Mouse (Mus musculus) adipocyte (in vitro differentiated cells): Measurements from ENCODE around the gene Trmt61a.
A peak's percentile ranks its signal among the peaks of the same experiment; 100 is the strongest.
"Not testable (repeated sequence)": the region's sequence is repeated elsewhere in the genome, so short reads cannot be mapped to it uniquely, and the experiment has no call there.

Experiments used
- DNase-seq: peaks from one replicate; pipeline ENCODE4 v3.0.0-alpha.2; 2016; ENCODE audit warnings: low spot score

The Trmt61a gene

DNA sequence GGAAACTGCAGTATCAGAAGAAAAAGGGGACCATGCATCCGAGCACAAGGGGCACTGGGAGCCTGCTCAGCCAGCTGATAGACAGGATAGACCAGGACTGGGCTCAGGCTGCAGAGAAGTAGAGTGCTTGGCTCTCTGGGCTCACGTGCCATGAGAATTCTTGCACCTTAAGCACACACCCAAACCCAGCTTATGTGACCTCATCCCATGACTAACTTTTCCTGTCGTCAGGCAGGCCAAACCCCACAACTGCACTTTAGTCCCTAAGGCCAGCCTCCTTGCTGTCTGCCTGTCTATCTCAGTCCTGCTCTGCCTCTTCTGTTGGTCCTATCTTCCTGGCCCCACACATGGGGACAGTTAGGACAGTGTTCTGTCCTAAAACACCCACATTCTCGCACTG lies 19.8 kb downstream of the Trmt61a start:
- DNase-seq: no peak

DNA sequence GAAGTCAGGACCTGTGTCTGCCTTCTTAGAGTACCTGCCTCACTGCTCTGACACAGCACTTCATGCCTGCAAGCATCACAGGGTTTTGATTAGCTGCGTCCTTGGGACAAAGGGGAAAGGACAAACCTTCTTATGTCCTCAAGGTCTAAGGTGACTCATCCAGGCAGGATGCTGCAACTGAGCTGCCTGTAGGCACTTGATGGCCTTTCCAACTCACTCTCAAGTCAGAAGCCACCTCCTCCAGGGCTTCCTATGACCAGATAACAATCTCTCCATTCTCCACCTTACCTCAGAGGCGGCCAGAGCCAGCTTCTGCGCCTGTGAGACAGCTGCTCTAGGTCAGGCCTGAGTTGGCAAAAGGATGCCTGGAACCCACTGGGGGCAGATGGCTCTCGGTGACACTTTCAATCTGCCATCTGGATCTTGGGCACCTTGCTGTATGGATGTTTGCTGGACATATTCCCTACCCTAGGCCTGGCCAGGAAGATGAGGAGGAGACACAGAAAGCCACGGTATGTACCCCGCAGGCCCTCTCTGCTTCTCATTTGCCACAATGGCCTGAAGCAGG lies 20.5 kb downstream of the Trmt61a start:
- no peak for DNase-seq

DNA sequence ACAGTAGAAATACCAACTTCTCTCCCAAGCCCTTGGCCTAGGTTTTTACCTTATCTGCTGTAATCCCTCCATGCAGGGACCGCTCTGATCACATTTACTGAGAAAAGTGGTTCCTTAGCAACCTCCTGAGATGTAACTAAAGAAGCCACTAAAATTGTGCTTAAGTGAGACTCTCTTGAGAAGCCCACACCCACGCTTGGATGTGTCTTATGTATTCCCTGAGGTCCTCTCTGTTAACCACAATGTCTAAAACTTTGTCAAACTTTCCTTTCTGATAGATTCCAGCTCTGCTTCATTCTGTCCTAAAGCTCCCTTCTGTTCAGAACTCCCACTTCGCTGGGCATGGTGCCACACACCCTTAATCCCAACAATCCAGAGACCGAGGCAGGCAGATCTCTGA lies 21.6 kb downstream of the Trmt61a start:
- DNase-seq: no peak

DNA sequence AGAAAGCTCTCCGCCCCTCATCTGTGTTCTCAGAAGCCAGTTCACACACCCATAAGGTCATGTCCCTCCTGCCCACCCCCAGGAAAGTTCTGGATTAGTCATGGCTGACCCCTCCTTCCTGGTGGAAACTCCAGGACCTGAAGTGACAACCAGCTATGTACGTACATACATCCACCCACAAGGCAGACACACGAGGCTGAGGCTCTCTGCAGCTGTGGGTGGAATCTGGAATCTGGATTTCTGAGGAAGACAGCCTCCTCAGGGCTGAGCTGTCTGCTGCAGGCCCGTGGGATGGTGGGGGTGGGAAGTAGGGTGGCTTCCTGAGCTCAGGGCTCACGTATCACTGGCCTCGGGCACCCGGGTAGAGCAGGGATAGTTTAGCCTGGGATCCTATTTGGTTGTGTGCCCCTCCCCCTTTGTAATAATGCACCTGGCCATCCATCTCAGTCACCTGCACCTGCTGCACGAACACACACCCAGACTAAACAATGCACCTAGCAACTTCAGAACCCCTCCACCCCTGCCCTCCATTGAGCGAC lies 23.1 kb downstream of the Trmt61a start:
- no peak for DNase-seq

DNA sequence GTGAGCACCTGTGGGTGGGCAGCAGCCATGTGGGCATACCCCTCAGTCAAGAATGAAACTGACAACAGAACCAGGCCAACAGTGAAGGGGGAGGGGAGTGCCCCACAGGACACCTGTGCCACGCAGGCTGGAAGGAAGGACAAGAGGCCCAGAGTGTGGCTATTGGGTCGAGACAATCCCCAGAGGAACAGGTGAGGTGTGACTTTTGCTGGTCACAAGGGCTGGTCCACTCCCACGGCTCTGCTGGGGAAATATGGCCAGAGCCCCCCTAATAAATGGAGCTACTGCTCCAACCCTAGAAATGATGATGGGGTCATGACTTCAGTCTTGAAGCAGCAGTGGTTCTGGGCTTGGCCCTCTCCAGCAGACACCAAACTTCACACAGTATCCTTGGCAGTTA lies 25.4 kb downstream of the Trmt61a start:
- no peak for DNase-seq

DNA sequence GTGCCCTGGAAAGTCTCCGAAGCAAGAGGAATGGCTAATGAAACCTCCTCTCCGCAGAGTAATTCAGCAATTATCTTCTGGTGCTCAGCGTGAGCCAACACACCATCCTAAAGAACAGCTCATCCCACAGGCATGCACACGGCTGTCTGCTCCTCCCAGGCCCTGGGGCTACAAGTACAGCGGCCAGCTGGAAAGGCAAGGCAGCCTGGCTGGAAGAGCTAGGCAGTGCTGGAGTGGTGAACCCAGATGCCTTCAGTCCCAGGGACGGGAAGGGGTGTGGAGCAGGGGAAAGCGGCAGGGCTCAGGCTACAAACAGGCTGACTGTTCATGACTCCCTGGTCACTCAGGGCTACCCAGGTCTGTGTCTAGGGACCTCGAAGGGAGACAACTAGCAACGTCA lies 26.7 kb downstream of the Trmt61a start:
- DNase-seq: peak; percentile 71

DNA sequence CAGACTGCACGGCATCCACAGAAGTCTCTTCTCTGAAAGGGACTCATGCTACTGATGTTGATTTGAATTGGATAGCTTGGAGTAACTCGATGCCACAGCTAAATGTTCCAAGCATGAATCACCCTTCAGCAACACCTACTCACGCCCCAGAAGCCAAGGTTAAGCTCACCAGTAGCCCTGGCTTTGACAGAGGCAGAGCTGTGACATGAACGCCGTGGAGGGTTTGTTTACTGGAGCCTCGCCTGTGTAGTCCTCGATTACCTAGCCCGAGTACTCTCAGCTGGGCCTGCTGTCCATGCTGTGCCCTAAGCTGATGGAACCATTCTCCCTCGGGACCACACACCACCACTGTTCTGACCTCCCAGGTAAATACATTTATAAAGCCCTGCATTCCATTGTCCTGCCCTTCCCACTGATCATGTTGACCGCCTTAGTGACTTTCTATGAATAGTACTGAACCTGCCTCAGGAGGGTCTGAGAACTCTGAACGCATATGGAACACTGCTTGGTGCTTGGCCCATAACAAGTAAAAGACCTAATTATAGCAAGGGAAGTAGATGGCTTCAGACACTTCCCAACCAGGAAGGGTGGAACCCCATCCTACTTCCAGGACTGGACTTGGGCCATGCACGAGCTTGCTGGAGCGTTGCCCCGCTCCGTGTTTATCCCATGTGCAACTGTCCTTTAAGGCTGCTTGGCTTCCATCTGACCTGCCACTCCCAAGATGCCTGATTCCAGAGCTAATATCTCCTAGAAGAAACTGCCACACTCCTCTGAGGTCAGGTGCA lies 27.5 kb downstream of the Trmt61a start:
- no peak for DNase-seq

DNA sequence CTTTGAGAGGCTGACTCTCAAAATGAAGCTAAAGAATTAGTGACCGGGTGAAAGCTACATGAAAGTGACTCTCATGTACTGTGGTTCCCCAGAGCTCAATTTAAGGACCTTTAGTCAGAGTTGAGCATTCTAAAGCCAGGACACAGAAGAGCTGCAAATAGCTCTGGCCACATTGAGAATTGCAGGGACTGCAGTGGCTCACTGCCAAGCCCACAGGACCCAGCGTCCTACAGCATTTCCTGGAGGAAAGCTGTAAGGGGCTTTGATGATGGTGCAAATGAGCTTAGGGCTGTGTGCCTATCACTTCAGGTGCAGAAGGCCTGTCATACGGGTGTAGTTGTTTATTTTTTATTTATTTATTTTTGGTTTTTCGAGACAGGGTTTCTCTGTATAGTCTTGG lies 30.3 kb downstream of the Trmt61a start:
- DNase-seq: peak; percentile 16

DNA sequence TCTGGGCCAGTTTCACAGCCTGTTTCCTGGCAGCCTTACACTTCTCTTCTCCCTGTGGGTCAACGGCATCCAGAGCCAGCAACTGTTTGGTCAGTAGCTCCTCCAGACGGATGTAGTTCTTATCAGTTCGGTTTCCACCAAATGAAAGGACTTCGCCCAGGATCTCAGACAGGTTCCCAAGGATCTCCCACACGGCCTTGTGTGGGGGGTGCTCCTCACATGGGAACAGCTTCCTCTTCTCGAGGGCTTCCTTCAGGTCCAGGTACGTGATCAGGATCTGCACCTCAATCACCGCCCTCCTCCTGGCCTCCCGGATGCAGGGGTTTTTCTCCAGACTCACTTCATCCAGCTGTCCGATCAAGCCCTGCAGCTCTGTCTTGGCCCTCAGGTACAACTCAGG lies 32.2 kb downstream of the Trmt61a start:
- no peak for DNase-seq

DNA sequence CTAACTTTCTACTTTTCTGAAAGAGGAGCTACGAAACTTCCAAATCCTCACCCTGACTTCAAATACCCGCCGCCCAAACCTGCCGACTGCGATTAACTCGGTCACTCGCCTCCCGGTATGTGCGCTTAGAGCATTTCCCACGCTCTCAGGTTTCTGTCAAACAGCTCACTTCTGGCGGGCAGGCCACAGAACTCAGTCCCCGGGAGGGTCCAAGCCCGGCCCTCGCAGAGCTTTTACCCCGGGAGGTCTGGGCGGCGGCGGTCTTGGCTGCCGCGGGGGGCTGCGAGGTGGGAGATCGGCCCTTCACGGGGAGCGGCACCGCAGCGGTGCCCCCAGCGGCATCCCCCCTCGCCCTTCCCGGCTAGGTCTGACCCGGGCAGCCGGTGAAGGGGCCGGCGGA lies 34.6 kb downstream of the Trmt61a start:
- DNase-seq: peak; percentile 18

DNA sequence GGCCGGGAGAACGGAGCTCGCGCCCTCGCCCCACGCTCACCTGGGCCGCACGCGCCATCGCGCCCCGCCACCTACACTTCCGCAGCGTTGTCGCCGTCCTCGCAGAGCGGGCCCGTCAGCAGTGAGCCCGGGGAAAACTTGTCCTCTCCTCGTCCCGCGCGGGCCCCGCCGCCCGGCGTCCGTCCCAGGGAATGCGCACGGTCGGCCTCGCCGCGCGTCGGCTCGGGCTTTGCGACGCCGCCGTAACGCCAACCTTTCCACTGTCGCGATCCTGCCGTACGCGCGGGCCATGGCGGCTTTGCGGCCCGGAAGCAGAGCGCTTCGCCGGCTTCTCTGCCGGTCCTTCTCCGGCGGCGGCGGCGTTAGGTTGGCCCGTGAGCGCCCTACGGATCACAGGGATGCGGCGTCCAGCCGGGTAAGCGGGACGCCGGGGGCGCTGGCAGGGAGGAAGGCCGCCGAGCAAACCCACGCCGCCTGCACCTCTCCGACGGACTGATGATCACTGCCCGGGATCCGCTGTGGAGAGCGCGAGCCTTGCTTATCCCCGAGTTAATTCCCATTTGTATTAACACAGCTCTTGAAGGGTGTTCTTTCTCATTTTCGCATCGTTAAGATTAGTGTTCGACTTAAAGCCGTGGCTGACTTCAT lies 35.2 kb downstream of the Trmt61a start, which contains the start of the genes Bag5 and Apopt1:
Gene Bag5, minus strand, starts transcription at position 254 of the 648 bp plus-strand sequence.
Gene Apopt1, plus strand, starts transcription at position 258 of the 648 bp plus-strand sequence.
- DNase-seq: peak; percentile 84

DNA sequence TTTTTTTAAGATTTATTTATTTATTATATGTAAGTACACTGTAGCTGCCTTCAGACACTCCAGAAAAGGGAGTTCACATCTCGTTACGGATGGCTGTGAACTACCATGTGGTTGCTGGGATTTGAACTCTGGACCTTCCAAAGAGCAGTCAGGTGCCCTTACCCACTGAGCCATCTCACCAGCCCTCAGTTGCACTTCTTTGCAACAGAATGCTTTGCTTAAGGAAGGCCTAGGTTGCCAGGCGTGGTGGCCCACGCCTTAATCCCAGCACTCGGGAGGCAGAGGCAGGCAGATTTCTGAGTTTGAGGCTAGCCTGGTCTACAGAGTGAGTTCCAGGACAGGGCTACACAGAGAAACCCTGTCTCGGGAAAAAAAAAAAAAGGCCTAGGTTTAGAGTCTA lies 36.0 kb downstream of the Trmt61a start:
- not testable (repeated sequence) for DNase-seq

DNA sequence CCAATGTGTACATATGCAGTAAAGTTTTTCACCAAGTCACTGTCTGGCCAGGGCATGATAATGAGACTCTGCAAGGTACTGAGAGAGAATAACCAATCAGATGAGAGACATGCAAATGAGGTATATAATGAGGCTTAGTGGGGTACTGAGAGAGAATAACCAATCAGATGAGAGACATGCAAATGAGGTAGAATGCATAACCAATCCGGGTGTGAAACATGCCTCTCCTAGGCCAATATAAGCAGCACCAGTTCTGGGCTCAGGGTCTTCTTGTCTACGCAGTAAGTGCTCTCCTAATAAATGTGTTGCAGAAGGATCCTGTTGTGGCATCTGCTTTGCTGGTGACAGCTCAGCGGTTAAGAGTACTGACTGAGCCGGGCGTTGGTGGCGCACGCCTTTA lies 38.6 kb downstream of the Trmt61a start:
- no peak for DNase-seq

DNA sequence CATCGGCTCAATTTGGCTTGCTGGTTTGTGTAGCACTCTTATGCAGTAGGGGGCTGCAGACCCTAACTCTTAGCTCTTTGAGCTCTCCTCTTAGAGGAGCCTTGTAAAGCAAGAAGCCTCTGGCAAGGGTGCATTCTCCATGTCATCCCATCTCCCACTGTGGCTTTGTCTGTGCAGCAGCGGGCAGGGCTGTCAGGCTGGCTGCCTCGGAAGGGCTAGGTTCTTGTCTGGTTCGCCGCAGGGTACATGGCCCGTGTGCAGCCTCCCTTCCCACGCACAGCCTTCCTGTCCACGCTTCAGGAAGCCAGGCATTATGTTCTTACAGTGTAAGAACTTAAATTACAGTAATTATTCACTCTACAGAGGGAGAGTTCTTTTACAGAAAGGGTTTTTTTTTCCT lies 40.8 kb downstream of the Trmt61a start:
- DNase-seq: no peak

DNA sequence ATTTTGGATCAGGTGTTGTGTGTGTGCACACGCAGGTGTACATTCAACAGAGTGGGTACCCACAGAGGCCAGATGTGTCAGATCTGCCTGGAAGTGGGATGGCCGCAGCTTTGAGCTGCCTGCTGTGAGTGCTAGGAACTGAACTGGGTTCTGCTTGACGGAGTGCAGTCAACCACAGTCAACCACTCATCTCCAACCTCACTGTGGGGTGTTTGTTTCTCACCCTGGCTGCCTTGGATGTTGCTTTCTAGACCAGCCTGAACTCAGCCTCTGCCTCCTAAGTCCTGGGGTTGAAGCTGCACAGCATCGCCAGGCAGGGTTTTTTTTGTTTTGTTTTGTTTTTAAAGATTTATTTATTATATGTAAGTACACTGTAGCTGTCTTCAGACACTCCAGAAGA lies 42.3 kb downstream of the Trmt61a start:
- no peak for DNase-seq

DNA sequence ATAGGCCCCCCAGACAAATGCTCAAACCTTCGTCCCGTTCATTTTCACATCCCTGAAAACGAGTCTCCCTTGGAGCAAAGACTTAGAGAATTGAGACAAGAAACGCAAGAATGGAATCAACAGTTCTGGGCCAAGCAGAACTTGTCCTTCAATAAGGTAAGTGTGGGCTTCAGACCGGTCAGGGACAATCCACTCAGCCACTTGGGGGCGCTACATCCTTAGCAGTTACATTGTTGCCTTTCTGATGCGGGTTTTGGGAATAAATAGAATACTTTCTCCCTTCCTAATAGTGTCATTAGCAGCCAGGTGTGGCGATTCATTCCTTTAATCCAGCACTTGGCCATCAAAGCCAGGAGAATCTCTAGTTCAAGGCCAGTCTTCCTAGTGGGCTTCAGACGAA lies 44.7 kb downstream of the Trmt61a start:
- peak; percentile 34 for DNase-seq

DNA sequence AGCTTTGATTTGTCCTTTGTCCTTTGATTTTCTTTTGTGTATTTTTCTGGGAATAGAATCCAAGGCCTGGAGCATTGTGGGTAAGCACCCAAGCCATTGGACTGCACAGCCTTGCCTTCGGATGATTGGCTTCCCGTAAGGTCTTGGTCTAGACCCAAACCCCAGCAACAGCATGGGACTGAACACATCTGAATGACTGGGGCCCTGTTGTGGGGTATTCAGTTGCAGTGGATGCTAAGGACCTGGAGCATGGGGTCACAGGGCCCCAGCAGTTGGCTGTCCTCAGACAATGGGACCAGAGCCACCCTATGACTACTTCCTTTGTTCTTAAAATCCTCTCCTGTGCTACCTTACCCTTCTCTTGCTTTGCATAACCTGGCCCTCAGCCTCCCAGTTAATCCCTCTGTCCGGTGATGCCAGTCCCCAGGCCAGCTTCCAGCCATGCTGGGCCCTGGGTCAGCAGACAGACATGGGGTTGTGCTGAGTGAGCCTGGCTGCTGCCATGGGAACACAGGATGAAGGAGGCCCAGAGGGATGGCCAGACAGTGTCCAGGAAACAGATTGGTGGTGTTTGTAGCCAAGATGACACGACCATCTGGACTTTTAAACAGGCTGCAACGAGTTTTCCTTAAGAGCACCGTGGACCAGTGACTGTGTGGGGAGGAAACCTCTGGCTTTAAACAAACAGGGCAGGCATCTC lies 46.9 kb downstream of the Trmt61a start:
- no peak for DNase-seq

DNA sequence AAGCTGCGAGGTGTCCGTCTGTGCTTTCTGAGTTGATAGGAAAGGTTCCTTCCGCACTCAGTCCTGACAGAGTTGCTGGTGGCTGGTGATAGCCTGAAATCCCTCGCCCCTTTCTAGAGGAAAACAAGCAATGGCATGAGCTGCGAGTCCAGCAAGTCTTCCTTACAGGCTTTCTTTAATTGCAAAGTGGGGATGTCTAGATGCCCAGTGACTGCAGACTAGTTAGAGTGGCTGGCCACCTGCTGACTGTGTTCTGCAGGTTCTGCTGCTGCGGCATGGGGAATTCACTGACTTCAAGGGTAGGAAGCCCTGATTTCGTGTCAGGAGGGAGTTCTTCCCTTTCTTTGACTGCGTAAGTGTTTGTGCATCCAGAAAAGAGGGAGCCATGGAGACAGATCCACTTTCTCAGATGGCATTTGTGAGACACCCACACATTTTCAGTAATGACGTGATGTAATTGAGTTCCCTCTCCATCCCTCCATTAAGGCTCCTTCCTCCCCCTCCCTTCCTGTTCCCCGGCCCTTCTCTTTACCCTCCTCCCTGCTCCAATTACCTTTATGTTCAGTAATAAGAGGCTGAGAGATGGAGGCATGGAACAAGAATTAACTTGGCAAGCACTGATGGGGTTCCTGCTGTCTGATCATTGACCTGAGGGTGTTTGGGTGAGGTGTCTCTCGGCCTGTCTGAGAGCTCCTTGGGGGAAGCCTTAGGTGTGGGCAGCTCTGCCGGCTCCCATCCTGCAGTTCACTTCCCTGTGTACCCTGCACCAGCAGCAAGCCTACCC lies 47.6 kb downstream of the Trmt61a start:
- no peak for DNase-seq

DNA sequence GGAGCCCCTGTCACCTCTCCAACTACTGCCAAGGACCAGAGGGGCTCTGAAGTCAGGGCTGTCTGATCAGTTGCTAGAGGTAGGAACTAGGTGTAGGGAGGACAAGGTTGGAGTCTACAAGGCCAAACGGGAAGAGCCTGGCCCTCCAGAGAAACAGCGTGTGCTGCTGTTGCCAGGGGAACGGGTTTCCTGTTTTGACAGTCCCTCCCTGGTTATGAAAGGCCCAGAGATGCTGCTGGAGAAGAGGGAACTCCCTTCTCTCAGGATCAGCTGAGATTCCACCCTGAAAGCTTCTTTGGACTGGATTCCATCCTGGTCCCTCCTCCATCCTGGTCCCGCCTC lies 48.2 kb downstream of the Trmt61a start:
- DNase-seq: no peak

DNA sequence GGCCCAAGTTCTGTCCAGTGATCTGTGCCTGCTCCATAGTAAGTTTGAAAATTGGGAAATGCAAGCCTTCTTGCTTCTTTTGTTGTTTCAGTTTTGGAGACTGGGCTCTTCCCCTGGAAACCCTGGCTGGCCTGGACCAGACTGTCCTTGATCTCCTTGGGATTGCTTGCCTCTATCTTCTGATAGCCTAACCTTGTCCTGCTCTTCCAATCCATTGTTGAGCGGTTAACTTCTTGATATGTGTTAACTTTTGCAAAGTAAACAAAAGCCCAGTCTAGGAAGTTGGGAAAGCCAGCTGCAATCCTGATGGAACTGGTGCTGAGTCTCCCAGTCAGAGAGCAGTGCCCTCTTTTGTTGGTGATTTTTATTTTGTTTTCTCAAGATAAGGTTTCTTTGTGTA lies 50.1 kb downstream of the Trmt61a start:
- DNase-seq: no peak
